Mouse (Mus musculus) hindbrain, embryonic 15.5 days (tissue): ENCODE measurements around the gene Gm5796. TPM values are rescaled to one million over a fixed set of nuclear protein-coding genes. Genes with fewer than 3 reads are reported as not detected.
"Not testable (repeated sequence)": the region's sequence is repeated elsewhere in the genome, so short reads cannot be mapped to it uniquely, and the experiment has no call there.

Experiments used
- ATAC-seq: fragments of 200-750 bp; cut with Nextera tagmentation; 2 replicates; pipeline ENCODE4 v1.8.0; 2017; ENCODE audit warnings: low read depth, moderate number of reproducible peaks, moderate TSS enrichment; ENCODE audit not compliant: low FRiP score
- H3K27ac ChIP-seq: fragments of 300-500 bp; sonication (generic); replicated peaks from 2 replicates; pipeline ENCODE4 v1.5.1; 2015; ENCODE audit warnings: mild to moderate bottlenecking, inconsistent platforms
- H3K27me3 ChIP-seq: fragments of 300-500 bp; sonication (generic); 2 replicates; pipeline ENCODE4 v1.6.1; 2015; ENCODE audit warnings: control low read depth, inconsistent platforms
- H3K36me3 ChIP-seq: fragments of 300-500 bp; sonication (generic); 2 replicates; pipeline ENCODE4 v1.6.1; 2015; ENCODE audit warnings: control low read depth, inconsistent platforms
- H3K4me1 ChIP-seq: fragments of 300-500 bp; sonication (generic); replicated peaks from 2 replicates; pipeline ENCODE4 v1.6.1; 2015; ENCODE audit warnings: control low read depth, inconsistent platforms
- H3K4me2 ChIP-seq: fragments of 300-500 bp; sonication (generic); 2 replicates; pipeline ENCODE4 v1.6.1; 2015; ENCODE audit warnings: moderate library complexity, mild to moderate bottlenecking, inconsistent platforms
- H3K4me3 ChIP-seq: fragments of 300-500 bp; sonication (generic); 2 replicates; pipeline ENCODE4 v1.5.1; 2015; ENCODE audit warnings: mild to moderate bottlenecking, inconsistent platforms
- H3K9ac ChIP-seq: fragments of 300-500 bp; sonication (generic); 2 replicates; pipeline ENCODE4 v1.6.1; 2015; ENCODE audit warnings: inconsistent platforms
- H3K9me3 ChIP-seq: fragments of 300-500 bp; sonication (generic); 2 replicates; pipeline ENCODE4 v1.6.1; 2016; ENCODE audit warnings: control low read depth, inconsistent platforms
- WGBS: fragments of 180-500 bp; shearing (Covaris S2); methylation state at CpG from one replicate; pipeline ENCODE4 v1.1.7; 2015; 5-methylcytosine and 5-hydroxymethylcytosine counted together
- polyA plus RNA-seq: library from polyadenylated mRNA; unstranded; fragments of >200 nt; fragmentation: Nextera tagmentation; extraction: Ambion mirVana; gene quantifications from 2 replicates; pipeline ENCODE4 v1.2.1, GENCODE M21; 2015

The Gm5796 gene
- polyA plus RNA-seq, result 2.9 and 4.1 TPM in 2 replicates

DNA sequence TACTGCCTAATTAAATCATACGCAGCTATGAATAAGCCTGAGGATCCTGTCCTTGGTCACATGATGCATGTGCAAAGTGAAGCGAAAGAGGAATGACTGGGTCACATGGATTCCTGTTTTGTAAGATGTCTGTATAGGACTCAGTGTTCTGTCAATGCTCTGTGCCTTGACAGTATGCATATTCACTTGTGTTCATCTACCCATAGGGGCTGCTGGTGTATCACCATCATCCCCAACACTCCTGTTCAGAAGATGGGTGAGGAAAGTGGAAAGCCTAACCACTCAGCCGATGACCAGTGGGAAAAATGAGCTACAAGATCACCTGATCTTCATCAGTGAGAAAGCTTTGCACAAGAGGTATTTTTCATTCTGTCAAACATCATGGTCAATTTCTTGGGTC, at the start of gene Gm5796:
Gene Gm5796 (plus strand): TSS at position 301 of the 400 bp plus-strand sequence.
- H3K9me3 ChIP-seq, ATAC-seq: not testable (repeated sequence)

GRCm38 (mm10) chr14:3998094-3998493, 25.6 kb upstream of the Gm5796 start, which contains the start of gene Gm3099:
Gene Gm3099, plus strand, starts transcription at chr14:3998394.
- H3K4me3 ChIP-seq, H3K27me3 ChIP-seq, H3K36me3 ChIP-seq, ATAC-seq, H3K4me2 ChIP-seq, H3K4me1 ChIP-seq, H3K9me3 ChIP-seq, H3K27ac ChIP-seq, H3K9ac ChIP-seq: not testable (repeated sequence)
- WGBS, result 61% methylated on average over 2 of the region's 3 CpGs

More for the DNA sequence above, at the start of gene Gm5796:
- H3K4me3 ChIP-seq, H3K27me3 ChIP-seq, H3K4me2 ChIP-seq, H3K4me1 ChIP-seq, H3K27ac ChIP-seq, H3K9ac ChIP-seq, H3K36me3 ChIP-seq: not testable (repeated sequence)
- 100% methylated on average over 1 of the region's 3 CpGs for WGBS

DNA sequence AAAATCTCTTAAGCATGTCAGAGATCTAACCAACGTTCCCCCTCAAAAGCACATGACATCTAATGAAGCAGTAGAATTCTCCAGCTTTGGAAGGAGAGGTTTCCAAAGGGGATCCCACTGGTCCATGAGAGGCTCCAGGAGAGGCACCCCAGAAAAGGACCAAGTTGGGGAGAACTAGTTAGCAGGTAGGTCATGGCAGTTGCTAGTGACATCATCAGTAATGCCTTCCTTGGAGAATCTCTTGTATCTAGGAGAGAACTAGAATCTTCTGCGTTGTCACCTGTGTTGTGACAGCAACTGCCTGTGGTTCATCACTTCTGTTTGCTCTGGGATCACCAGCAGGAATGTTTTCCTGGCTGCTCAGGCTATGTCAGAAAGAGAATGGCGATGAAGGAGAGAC, 60.1 kb downstream of the Gm5796 start, which contains the start of gene Gm3115:
Gene Gm3115 (plus strand): TSS at position 301 of the 400 bp plus-strand sequence.
- 72% methylated on average over 3 of the region's 3 CpGs for WGBS
- H3K27me3 ChIP-seq, H3K36me3 ChIP-seq, H3K9me3 ChIP-seq, H3K9ac ChIP-seq, H3K4me1 ChIP-seq, H3K4me3 ChIP-seq, H3K27ac ChIP-seq, ATAC-seq, H3K4me2 ChIP-seq: not testable (repeated sequence)

Other genes starting within 250 kb of the Gm5796 start
- gene Gm3002, start 213.9 kb upstream of the Gm5796 start, polyA plus RNA-seq, result 4.2 and 4.6 TPM in 2 replicates
- 0.93 TPM in 1 of 2 replicates, not detected in the other for gene Gm3033, start 177.7 kb upstream of the Gm5796 start, polyA plus RNA-seq
- 0.21 TPM in 1 of 2 replicates, not detected in the other for gene Gm2916, start 139.8 kb upstream of the Gm5796 start, polyA plus RNA-seq
- 0.21 TPM in 1 of 2 replicates, not detected in the other for gene Gm3029, start 92.2 kb upstream of the Gm5796 start, polyA plus RNA-seq
- gene Gm3095, start 60.4 kb upstream of the Gm5796 start, polyA plus RNA-seq, result 0.60 and 1.8 TPM in 2 replicates
- 0.14 TPM in 1 of 2 replicates, not detected in the other for gene Gm3099, start 25.5 kb upstream of the Gm5796 start, polyA plus RNA-seq
- not detected in 2 replicates for gene Gm3115, start 60.2 kb downstream of the Gm5796 start, polyA plus RNA-seq
- 3.1 and 4.7 TPM in 2 replicates for gene Gm8108, start 86.6 kb downstream of the Gm5796 start, polyA plus RNA-seq
- gene Gm3127, start 141.1 kb downstream of the Gm5796 start, polyA plus RNA-seq, result not detected in 2 replicates
- 9.2 and 10.3 TPM in 2 replicates for gene Gm2974, start 158.6 kb downstream of the Gm5796 start, polyA plus RNA-seq
- not detected in 2 replicates for gene Gm3138, start 225.7 kb downstream of the Gm5796 start, polyA plus RNA-seq